In genomic region chr5:21136575-21136974, GRCm38 (mm10) we compare ENCODE assay signal across 16 mouse cellular contexts. TPM values are rescaled to one million over a fixed set of nuclear protein-coding genes. Genes with fewer than 3 reads are reported as not detected.
DNase-seq lines count a peak whose midpoint lies in the region; ATAC-seq lines count a peak whose summit lies in the region.
"Had no signal": no experiment of that assay in that cellular context is flagged by ENCODE, and none has a peak within 500 bp of the region (broad histone marks: within the 10 kb centered on the region; RNA-seq: fewer than 3 reads in every experiment).

No protein-coding gene starts in this region.

- no peaks in the 10 kb centered on the region for H3K36me3 ChIP-seq in limb, embryonic 12.5 days
- H3K36me3 ChIP-seq in limb, embryonic 10.5 days, result no peaks in the 10 kb centered on the region
- no peaks in the 10 kb centered on the region for H3K36me3 ChIP-seq in limb, embryonic 15.5 days
- H3K36me3 ChIP-seq: hindbrain, embryonic 15.5 days; lung, embryonic 15.5 days; midbrain, embryonic 13.5 days; stomach, embryonic 15.5 days had no signal

- no peak for ATAC-seq in limb, embryonic 12.5 days (ENCODE audit: insufficient number of reproducible peaks, insufficient read depth, low FRiP score, low TSS enrichment, low read depth)
- ATAC-seq in limb, embryonic 15.5 days (ENCODE audit: insufficient number of reproducible peaks, low FRiP score, low TSS enrichment, low read depth), result no peak
- ATAC-seq: forebrain, embryonic 14.5 days; midbrain, embryonic 13.5 days had no signal

- no peak overlapping the region for H3K4me3 ChIP-seq in limb, embryonic 12.5 days (replicated peaks)
- H3K4me3 ChIP-seq in limb, embryonic 10.5 days, result no peak overlapping the region
- H3K4me3 ChIP-seq in limb, embryonic 15.5 days, result no peak overlapping the region
- H3K4me3 ChIP-seq: hindbrain, embryonic 15.5 days; lung, embryonic 15.5 days; midbrain, embryonic 13.5 days; stomach, embryonic 15.5 days had no signal

- 0 out of 2 replicates have a peak overlapping the region, but pooled peaks have one; percentile 23 for H3K27ac ChIP-seq in limb, embryonic 12.5 days
- no peak overlapping the region for H3K27ac ChIP-seq in limb, embryonic 10.5 days
- H3K27ac ChIP-seq in limb, embryonic 15.5 days, result peak overlapping the region; percentile 51; the same call in 1 of the 2 replicates
- H3K27ac ChIP-seq: hindbrain, embryonic 15.5 days; lung, embryonic 15.5 days; midbrain, embryonic 13.5 days; stomach, embryonic 15.5 days had no signal

- H3K4me1 ChIP-seq in limb, embryonic 12.5 days (replicated peaks), result peaks cover 13% of the 10 kb centered on the region; the same call in 1 of the 2 replicates
- 0 out of 2 replicates have a peak, but pooled peaks cover 4% of the 10 kb centered on the region for H3K4me1 ChIP-seq in limb, embryonic 10.5 days
- peaks cover 16% of the 10 kb centered on the region for H3K4me1 ChIP-seq in limb, embryonic 15.5 days
- H3K4me1 ChIP-seq: stomach, embryonic 15.5 days had no signal

- no peaks in the 10 kb centered on the region for H3K9me3 ChIP-seq in limb, embryonic 12.5 days
- H3K9me3 ChIP-seq in limb, embryonic 10.5 days (replicated peaks), result no peaks in the 10 kb centered on the region; the same call in 1 of the 2 replicates
- H3K9me3 ChIP-seq in limb, embryonic 15.5 days, result no peaks in the 10 kb centered on the region
- H3K9me3 ChIP-seq: hindbrain, embryonic 15.5 days; lung, embryonic 15.5 days; midbrain, embryonic 13.5 days; stomach, embryonic 15.5 days had no signal

- DNase-seq in adrenal gland, postnatal 14 days, result peak; percentile 36
- DNase-seq in adrenal gland, postnatal 25 days, result no peak
- no peak for DNase-seq in limb, embryonic 10.5 days (ENCODE audit: low spot score)
- DNase-seq in ZHBTc4 (ENCODE audit: low read depth, low spot score), result peak; percentile 32
- no peak for DNase-seq in kidney, postnatal 36 days
- no peak for DNase-seq in kidney, adult 11 months
- DNase-seq: cerebellum, adult 2 months; kidney, adult 8-10 months; layer of hippocampus, postnatal 36 days had no signal

- H3K9ac ChIP-seq in limb, embryonic 12.5 days (replicated peaks), result no peak overlapping the region
- H3K9ac ChIP-seq in limb, embryonic 15.5 days, result no peak overlapping the region
- H3K9ac ChIP-seq: hindbrain, embryonic 15.5 days; lung, embryonic 15.5 days; midbrain, embryonic 13.5 days; stomach, embryonic 15.5 days had no signal

- no peak overlapping the region for H3K4me2 ChIP-seq in limb, embryonic 12.5 days
- no peak overlapping the region for H3K4me2 ChIP-seq in limb, embryonic 15.5 days
- H3K4me2 ChIP-seq: hindbrain, embryonic 15.5 days; lung, embryonic 15.5 days; midbrain, embryonic 13.5 days; stomach, embryonic 15.5 days had no signal

- no peaks in the 10 kb centered on the region for H3K27me3 ChIP-seq in limb, embryonic 12.5 days
- H3K27me3 ChIP-seq in limb, embryonic 10.5 days (ENCODE audit: low read depth, poor library complexity, severe bottlenecking), result no peaks in the 10 kb centered on the region
- H3K27me3 ChIP-seq in limb, embryonic 15.5 days, result no peaks in the 10 kb centered on the region
- H3K27me3 ChIP-seq: hindbrain, embryonic 15.5 days; lung, embryonic 15.5 days; midbrain, embryonic 13.5 days; stomach, embryonic 15.5 days had no signal

- 65% methylated on average over 5 of the region's 5 CpGs for WGBS in limb, embryonic 12.5 days
- 78% methylated on average over 5 of the region's 5 CpGs for WGBS in limb, embryonic 10.5 days
- 51% methylated on average over 5 of the region's 5 CpGs for WGBS in limb, embryonic 15.5 days

RNA-seq across cellular contexts. Expression of gene Gsap, which starts 49.5 kb away (rescaled TPM):
- 5.8 and 6.0 TPM in 2 replicates for total RNA-seq in adrenal gland, postnatal 14 days (2021)
- 3.6 and 6.7 TPM in 2 replicates for total RNA-seq in adrenal gland, postnatal 25 days (2021)
- 3.8 and 4.9 TPM in 2 replicates for polyA plus RNA-seq in limb, embryonic 12.5 days (2016; fragmentation: Nextera tagmentation; extraction: Ambion mirVana)
- 0.50 and 1.3 TPM in 2 replicates for polyA plus RNA-seq in limb, embryonic 10.5 days (2016; fragmentation: Nextera tagmentation; extraction: Ambion mirVana)
- polyA plus RNA-seq in limb, embryonic 15.5 days (2015; fragmentation: Nextera tagmentation; extraction: Ambion mirVana), result 2.8 TPM in 2 replicates

Comparison
In these comparisons a context has a peak if more than half of its experiments do, and no peak if none do; other contexts are left out.
1. DNase-seq: peak in adrenal gland, postnatal 14 days (single experiment) and ZHBTc4 (single experiment); none in adrenal gland, postnatal 25 days (single experiment), limb, embryonic 10.5 days (single experiment), kidney, postnatal 36 days (0 of 2) and kidney, adult 11 months (single experiment).